Comparison of ENCODE assay signal across 16 mouse cellular contexts in genomic region chr14:12296391-12296790, GRCm38 (mm10). TPM values are rescaled to one million over a fixed set of nuclear protein-coding genes. Genes with fewer than 3 reads are reported as not detected.
A peak's percentile ranks its signal among the peaks of the same experiment; 100 is the strongest.
DNase-seq lines count a peak whose midpoint lies in the region; ATAC-seq and TF ChIP-seq lines count a peak whose summit lies in the region.
"Had no signal": no experiment of that assay in that cellular context is flagged by ENCODE, and none has a peak within 500 bp of the region (broad histone marks: within the 10 kb centered on the region; RNA-seq: fewer than 3 reads in every experiment).

No protein-coding gene starts in this region.

- no peaks in the 10 kb centered on the region for H3K9me3 ChIP-seq in forebrain, embryonic 13.5 days (replicated peaks)
- H3K9me3 ChIP-seq in forebrain, embryonic 10.5 days, result no peaks in the 10 kb centered on the region
- H3K9me3 ChIP-seq in heart, embryonic 12.5 days (replicated peaks), result no peaks in the 10 kb centered on the region
- H3K9me3 ChIP-seq in midbrain, embryonic 10.5 days (replicated peaks), result no peaks in the 10 kb centered on the region
- H3K9me3 ChIP-seq: G1E; liver, embryonic 12.5 days had no signal

- H3K4me3 ChIP-seq in forebrain, embryonic 13.5 days, result no peak overlapping the region
- H3K4me3 ChIP-seq in forebrain, embryonic 10.5 days, result no peak overlapping the region
- H3K4me3 ChIP-seq in lung, adult 2 months (replicated peaks; ENCODE audit: extremely low read depth, low read depth, low read length), result no peak overlapping the region
- H3K4me3 ChIP-seq in heart, embryonic 12.5 days, result no peak overlapping the region
- no peak overlapping the region for H3K4me3 ChIP-seq in midbrain, embryonic 10.5 days
- H3K4me3 ChIP-seq: heart, adult 2 months; liver, embryonic 12.5 days had no signal

- no peak for TF ChIP-seq CTCF in lung, adult 2 months (IDR thresholded peaks at IDR 0.05; ENCODE audit: insufficient read depth, low read length)

- H3K27ac ChIP-seq in forebrain, embryonic 13.5 days, result no peak overlapping the region
- H3K27ac ChIP-seq in forebrain, embryonic 10.5 days, result no peak overlapping the region
- H3K27ac ChIP-seq in heart, embryonic 12.5 days (ENCODE audit: poor library complexity, severe bottlenecking), result no peak overlapping the region
- no peak overlapping the region for H3K27ac ChIP-seq in midbrain, embryonic 10.5 days (replicated peaks)
- H3K27ac ChIP-seq: heart, adult 2 months; liver, embryonic 12.5 days had no signal

- no peak overlapping the region for H3K9ac ChIP-seq in forebrain, embryonic 13.5 days
- no peak overlapping the region for H3K9ac ChIP-seq in heart, embryonic 12.5 days
- H3K9ac ChIP-seq: liver, embryonic 12.5 days had no signal

- H3K27me3 ChIP-seq in forebrain, embryonic 13.5 days, result no peaks in the 10 kb centered on the region
- no peaks in the 10 kb centered on the region for H3K27me3 ChIP-seq in forebrain, embryonic 10.5 days (ENCODE audit: poor library complexity, severe bottlenecking)
- no peaks in the 10 kb centered on the region for H3K27me3 ChIP-seq in heart, embryonic 12.5 days (replicated peaks)
- H3K27me3 ChIP-seq in midbrain, embryonic 10.5 days (ENCODE audit: low read depth, poor library complexity, severe bottlenecking), result no peaks in the 10 kb centered on the region
- H3K27me3 ChIP-seq: liver, embryonic 12.5 days had no signal

- H3K4me1 ChIP-seq in forebrain, embryonic 13.5 days, result peaks cover 5% of the 10 kb centered on the region; the same call in 1 of the 2 replicates
- H3K4me1 ChIP-seq in forebrain, embryonic 10.5 days, result peaks cover 22% of the 10 kb centered on the region
- H3K4me1 ChIP-seq in lung, adult 2 months (ENCODE audit: control insufficient read depth, insufficient read depth, low read length), result no peaks in the 10 kb centered on the region
- H3K4me1 ChIP-seq in heart, embryonic 12.5 days (replicated peaks), result no peaks in the 10 kb centered on the region
- peaks cover 9% of the 10 kb centered on the region for H3K4me1 ChIP-seq in midbrain, embryonic 10.5 days
- H3K4me1 ChIP-seq: liver, embryonic 12.5 days had no signal

- no peak overlapping the region for H3K4me2 ChIP-seq in forebrain, embryonic 13.5 days
- H3K4me2 ChIP-seq in heart, embryonic 12.5 days, result no peak overlapping the region
- H3K4me2 ChIP-seq: liver, embryonic 12.5 days had no signal

- TF ChIP-seq POLR2A in lung, adult 2 months (IDR thresholded peaks at IDR 0.05; ENCODE audit: borderline replicate concordance, extremely low read depth, low read depth, low read length), result no peak

- WGBS in forebrain, embryonic 13.5 days, result 82% methylated on average over 7 of the region's 7 CpGs
- 88% methylated on average over 7 of the region's 7 CpGs for WGBS in forebrain, embryonic 10.5 days
- WGBS in lung, adult 2 months, result 89% methylated on average over 7 of the region's 7 CpGs
- 80% methylated on average over 7 of the region's 7 CpGs for WGBS in heart, embryonic 12.5 days
- WGBS in midbrain, embryonic 10.5 days, result 90% methylated on average over 7 of the region's 7 CpGs

- ATAC-seq in forebrain, embryonic 13.5 days, result peak; percentile 19; the same call in 1 of the 2 replicates
- ATAC-seq in heart, embryonic 12.5 days (ENCODE audit: insufficient number of reproducible peaks, low FRiP score), result no peak
- ATAC-seq: hindbrain, embryonic 16.5 days; liver, embryonic 12.5 days had no signal

- peaks cover 5% of the 10 kb centered on the region; the same call in 1 of the 2 replicates for H3K36me3 ChIP-seq in forebrain, embryonic 13.5 days (ENCODE audit: poor library complexity, severe bottlenecking)
- H3K36me3 ChIP-seq in forebrain, embryonic 10.5 days (replicated peaks), result peaks cover 8% of the 10 kb centered on the region
- peaks cover 10% of the 10 kb centered on the region for H3K36me3 ChIP-seq in heart, embryonic 12.5 days
- H3K36me3 ChIP-seq in midbrain, embryonic 10.5 days, result no peaks in the 10 kb centered on the region

- DNase-seq in forebrain, embryonic 10.5 days (ENCODE audit: extremely low spot score, low spot score), result no peak
- DNase-seq in frontal cortex, adult 2 months (ENCODE audit: extremely low spot score in 1 of 2, low spot score in 1 of 2), result peak; percentile 78 to 90
- DNase-seq in layer of hippocampus, postnatal 36 days, result peak; percentile 68 to 71
- DNase-seq in right cerebral cortex, postnatal 36 days (ENCODE audit: low spot score in 2 of 2), result peak; percentile 67 to 73
- DNase-seq in lung, adult 2 months, result no peak
- no peak for DNase-seq in midbrain, embryonic 10.5 days (ENCODE audit: low spot score)
- DNase-seq: heart, adult 2 months; kidney, postnatal 10 days; lung, postnatal 4 days had no signal

RNA-seq across cellular contexts. Expression of gene 3830406C13Rik, which starts 12.4 kb away (rescaled TPM):
- polyA plus RNA-seq in forebrain, embryonic 13.5 days (2015; fragmentation: Nextera tagmentation; extraction: Ambion mirVana), result 36.9 and 41.9 TPM in 2 replicates
- polyA plus RNA-seq in forebrain, embryonic 10.5 days (2016; fragmentation: Nextera tagmentation; extraction: Ambion mirVana), result 24.4 and 26.3 TPM in 2 replicates
- polyA plus RNA-seq in frontal cortex, adult 2 months (2012; rRNA removed), result 33.7 and 36.2 TPM in 2 replicates
- 10 to 100 TPM; 27.6 to 35.0 TPM for total RNA-seq in layer of hippocampus, postnatal 36 days (2021)
- 4.5 and 7.5 TPM in 2 replicates for polyA plus RNA-seq in lung, adult 2 months (2012; rRNA removed)
- polyA plus RNA-seq in heart, embryonic 12.5 days (2016; fragmentation: Nextera tagmentation; extraction: Ambion mirVana), result 22.3 and 29.3 TPM in 2 replicates
- 25.1 and 25.5 TPM in 2 replicates for polyA plus RNA-seq in midbrain, embryonic 10.5 days (2016; fragmentation: Nextera tagmentation; extraction: Ambion mirVana)

RNA-seq across cellular contexts. Expression of gene Gm49355, which starts 12.6 kb away (rescaled TPM):
- 0.18 and 0.22 TPM in 2 replicates for polyA plus RNA-seq in forebrain, embryonic 13.5 days (2015; fragmentation: Nextera tagmentation; extraction: Ambion mirVana)
- 0.10 and 0.11 TPM in 2 replicates for polyA plus RNA-seq in forebrain, embryonic 10.5 days (2016; fragmentation: Nextera tagmentation; extraction: Ambion mirVana)
- polyA plus RNA-seq in frontal cortex, adult 2 months (2012; rRNA removed), result 0.17 and 0.30 TPM in 2 replicates
- under 1 TPM in 1 of 2 experiments, not detected in 1; 0.22 TPM for total RNA-seq in layer of hippocampus, postnatal 36 days (2021)
- polyA plus RNA-seq in lung, adult 2 months (2012; rRNA removed), result 0.07 and 0.19 TPM in 2 replicates
- 0.14 and 0.18 TPM in 2 replicates for polyA plus RNA-seq in heart, embryonic 12.5 days (2016; fragmentation: Nextera tagmentation; extraction: Ambion mirVana)
- 0.06 and 0.09 TPM in 2 replicates for polyA plus RNA-seq in midbrain, embryonic 10.5 days (2016; fragmentation: Nextera tagmentation; extraction: Ambion mirVana)
- total RNA-seq: common myeloid progenitor, adult 5-6 weeks had no signal
- polyA plus RNA-seq: G1E had no signal

RNA-seq across cellular contexts. Expression of gene Fezf2, which starts 51.6 kb away (rescaled TPM):
- 56.3 and 65.2 TPM in 2 replicates for polyA plus RNA-seq in forebrain, embryonic 13.5 days (2015; fragmentation: Nextera tagmentation; extraction: Ambion mirVana)
- polyA plus RNA-seq in forebrain, embryonic 10.5 days (2016; fragmentation: Nextera tagmentation; extraction: Ambion mirVana), result 31.3 and 35.2 TPM in 2 replicates
- 15.2 and 17.2 TPM in 2 replicates for polyA plus RNA-seq in frontal cortex, adult 2 months (2012; rRNA removed)
- total RNA-seq in layer of hippocampus, postnatal 36 days (2021), result 10 to 100 TPM; 41.0 to 45.7 TPM
- polyA plus RNA-seq in lung, adult 2 months (2012; rRNA removed), result not detected in 2 replicates
- 0.18 TPM in 1 of 2 replicates, not detected in the other for polyA plus RNA-seq in heart, embryonic 12.5 days (2016; fragmentation: Nextera tagmentation; extraction: Ambion mirVana)
- polyA plus RNA-seq in midbrain, embryonic 10.5 days (2016; fragmentation: Nextera tagmentation; extraction: Ambion mirVana), result 5.0 and 9.8 TPM in 2 replicates
- total RNA-seq: common myeloid progenitor, adult 5-6 weeks; heart, adult 2 months had no signal
- polyA plus RNA-seq: G1E; heart, adult 2 months; liver, embryonic 12.5 days; testis, adult 2 months had no signal

Comparison
In these comparisons a context has a peak if more than half of its experiments do, and no peak if none do; other contexts are left out.
1. DNase-seq: peak in frontal cortex, adult 2 months (2 of 2), layer of hippocampus, postnatal 36 days (2 of 2) and right cerebral cortex, postnatal 36 days (2 of 2); none in forebrain, embryonic 10.5 days (single experiment), lung, adult 2 months (single experiment) and midbrain, embryonic 10.5 days (single experiment).